Mouse (Mus musculus): ENCODE results near the gene Mcrip2.
"Not testable (repeated sequence)": the region's sequence is repeated elsewhere in the genome, so short reads cannot be mapped to it uniquely, and the experiment has no call there.

Mcrip2 gene

DNA sequence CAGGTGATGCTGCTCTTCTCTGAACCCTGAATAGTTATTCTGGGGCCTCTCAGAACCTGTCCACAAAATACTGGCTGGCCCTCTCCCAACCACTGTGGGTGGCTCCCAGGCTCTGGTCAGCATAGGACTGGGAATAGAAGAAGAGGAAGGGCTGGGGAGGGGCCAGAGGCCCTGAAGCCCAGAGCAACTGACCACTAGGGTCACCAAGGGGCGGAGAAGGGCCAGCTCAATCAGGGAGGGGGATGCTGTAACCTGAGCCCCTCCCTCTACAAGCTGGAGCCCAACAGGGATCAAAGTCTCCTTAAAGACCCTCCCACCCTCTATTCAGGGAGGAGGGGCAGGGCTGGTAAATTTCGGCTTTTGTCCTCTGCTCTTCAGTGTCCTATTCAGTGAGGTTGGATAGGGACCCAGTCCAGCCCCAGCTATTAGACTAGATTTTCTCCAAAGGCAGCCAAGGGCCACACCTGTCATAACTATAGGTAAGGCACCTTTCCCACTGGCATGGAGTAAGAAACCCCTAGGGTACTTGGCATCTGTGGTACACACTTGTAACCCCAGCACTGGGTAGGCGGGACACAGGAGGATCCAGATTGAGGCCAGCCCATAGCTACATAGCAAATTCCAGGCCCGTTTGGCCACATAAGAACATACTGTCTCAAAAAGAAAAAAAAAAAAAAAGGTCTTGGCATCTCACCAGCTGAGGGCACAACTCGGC is 11.8 kb upstream of the Mcrip2 start, which contains the start of gene Wfikkn1:
Wfikkn1 (minus strand) TSS at position 663 of the 715 bp plus-strand sequence.
- no peak for DNase-seq

DNA sequence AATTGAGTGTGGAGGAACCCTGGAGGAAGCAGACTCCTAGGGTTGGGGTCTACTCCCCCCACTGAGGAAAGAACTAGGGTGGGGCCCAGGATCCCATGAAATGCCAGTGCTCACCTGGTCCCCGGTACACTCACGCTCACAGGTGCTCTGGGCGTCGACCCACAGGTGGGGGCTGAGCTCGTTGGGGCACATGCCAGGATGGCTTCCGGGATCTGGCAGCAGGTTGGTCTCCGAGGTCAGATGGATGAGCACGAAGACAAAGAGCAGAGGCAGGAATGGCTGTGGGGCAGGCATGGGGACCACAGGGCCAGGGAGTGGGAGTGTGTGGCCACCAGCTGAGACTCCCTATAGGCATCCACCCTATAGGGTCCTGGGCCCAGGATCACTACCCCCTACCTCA is 11.2 kb upstream of the Mcrip2 start:
- DNase-seq, result no peak

DNA sequence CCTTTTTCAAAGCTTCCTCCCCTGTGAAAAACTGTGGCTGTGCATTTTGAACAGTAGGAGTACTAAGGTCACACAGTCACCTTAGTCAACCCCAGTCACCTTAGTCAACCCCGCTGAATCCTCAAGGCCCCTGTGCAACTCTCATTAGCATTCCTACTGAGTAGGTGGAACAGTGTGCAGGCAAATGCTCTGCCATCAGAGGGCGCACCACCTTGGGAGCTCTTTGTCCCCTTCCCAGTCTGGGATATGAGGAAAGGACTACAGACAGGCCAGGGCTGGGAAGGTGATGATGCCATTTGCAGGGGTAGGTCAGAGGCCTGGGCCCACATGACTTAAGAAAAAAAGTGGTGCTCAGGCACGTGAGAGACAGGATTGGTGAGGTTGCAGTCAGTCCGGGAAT is 10.7 kb upstream of the Mcrip2 start:
- peak; percentile 57 for DNase-seq

DNA sequence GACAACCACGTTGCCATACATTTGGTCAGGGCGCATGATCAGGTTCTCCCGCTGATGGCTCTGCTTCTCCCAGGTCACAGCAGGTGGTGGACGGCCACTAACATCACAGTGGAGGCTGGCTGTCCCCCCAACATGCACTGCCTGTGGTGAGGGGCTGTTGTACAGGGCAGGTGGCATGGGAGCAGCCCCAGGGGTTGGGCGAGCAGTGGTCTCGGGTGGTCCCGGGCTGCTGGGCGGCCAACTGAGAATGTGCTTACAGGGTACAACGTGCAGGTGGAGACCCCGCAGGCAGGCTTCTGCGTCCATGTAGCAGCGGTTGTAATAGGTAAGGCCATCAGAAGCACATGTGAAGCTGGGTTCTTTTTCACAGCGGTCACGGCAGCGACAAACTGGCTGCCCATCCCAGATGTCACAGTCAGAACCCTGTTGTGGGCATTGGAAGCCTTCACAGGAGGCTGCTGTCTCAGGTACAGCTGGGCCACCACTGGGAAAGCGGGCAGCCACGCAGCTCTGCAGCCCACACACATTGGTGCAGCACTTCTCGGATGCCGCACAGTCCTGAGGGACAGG is 10.1 kb upstream of the Mcrip2 start:
- no peak for DNase-seq

DNA sequence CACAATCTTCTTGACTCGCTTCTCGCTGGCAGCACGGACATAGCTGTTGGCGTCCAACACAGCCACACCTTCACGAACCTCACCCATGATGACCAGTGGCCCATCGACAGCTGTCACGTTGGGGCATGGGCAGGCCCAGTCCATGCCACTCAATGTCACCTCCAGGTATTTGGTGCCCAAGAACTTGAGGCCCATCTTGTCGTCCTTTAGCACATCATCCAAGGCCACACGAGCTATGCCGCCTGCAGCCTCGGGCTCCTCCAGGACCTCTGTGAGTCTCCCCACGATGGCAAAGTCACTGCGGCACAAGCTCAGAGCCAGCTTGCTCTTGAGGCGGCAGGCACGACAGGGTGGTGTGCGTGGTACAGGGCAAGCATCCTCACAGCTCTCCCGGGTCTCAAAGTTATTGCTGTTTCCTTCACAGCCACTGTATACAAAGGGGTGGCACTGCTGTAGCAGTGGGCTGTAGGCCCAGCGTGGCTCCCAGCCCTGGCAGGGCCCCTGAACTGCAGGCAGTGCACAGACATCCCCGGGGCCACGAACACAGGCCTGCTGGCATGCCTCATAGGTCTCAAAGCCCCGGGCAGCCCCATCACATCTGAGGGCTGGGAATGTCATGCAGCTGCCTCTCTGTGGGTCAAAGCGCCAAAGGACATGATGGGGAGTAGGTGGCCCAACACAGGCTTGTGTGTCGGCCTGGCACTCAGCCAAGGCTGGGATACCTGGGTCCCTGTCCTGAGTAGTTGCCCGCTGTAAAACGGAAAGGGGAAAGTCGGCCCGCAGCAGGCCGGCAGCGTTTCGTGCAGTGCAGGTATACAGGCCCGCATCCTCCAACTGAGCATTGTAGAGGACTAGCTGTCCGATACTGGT is 9.4 kb upstream of the Mcrip2 start:
- no peak for DNase-seq

DNA sequence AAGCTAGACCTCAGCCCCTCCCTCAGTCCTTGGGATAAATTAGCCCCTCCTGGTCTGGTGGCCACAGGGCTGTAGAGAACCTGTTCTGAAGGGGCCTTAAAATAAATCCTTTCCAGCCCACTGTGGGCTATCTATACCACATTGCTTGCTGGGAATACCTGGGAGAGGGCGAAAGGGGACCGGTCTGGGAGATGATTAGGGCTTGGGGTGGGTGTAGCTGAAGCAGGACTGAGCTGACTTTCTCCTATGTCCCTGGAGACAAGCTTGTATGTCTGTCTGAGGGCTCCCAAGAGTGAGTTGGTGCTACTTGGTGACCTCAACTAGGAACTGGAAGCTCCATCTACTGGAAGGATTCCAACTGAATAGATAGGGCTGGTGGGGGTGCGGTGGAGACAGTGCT is 8.5 kb upstream of the Mcrip2 start:
- DNase-seq, result no peak

DNA sequence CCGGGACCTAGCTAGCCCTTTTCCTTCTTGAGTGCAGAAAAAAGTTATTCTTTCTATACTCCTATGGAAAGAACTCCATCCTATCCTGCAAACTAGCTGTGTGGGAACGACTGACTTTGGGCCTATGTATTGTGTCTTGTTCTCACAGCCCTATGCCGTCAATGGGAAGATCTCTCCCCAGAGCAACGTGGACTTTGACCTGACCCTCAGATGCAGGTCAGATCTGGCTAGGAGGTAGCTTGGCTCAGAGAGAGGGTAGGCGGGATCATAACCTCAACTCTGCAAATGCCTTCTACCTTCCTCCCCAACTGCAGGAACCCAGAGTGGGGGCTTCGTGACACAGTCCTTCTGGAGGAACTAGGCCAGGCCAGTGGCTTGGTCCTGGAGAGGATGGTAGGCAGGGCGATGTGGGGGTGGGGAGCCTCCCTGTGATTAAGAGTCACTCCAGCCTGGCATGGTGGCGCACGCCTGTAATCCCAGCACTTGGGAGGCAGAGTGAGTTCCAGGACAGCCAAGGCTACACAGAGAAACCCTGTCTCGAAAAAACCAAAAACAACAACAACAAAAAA is 7.9 kb upstream of the Mcrip2 start:
- DNase-seq, result no peak

DNA sequence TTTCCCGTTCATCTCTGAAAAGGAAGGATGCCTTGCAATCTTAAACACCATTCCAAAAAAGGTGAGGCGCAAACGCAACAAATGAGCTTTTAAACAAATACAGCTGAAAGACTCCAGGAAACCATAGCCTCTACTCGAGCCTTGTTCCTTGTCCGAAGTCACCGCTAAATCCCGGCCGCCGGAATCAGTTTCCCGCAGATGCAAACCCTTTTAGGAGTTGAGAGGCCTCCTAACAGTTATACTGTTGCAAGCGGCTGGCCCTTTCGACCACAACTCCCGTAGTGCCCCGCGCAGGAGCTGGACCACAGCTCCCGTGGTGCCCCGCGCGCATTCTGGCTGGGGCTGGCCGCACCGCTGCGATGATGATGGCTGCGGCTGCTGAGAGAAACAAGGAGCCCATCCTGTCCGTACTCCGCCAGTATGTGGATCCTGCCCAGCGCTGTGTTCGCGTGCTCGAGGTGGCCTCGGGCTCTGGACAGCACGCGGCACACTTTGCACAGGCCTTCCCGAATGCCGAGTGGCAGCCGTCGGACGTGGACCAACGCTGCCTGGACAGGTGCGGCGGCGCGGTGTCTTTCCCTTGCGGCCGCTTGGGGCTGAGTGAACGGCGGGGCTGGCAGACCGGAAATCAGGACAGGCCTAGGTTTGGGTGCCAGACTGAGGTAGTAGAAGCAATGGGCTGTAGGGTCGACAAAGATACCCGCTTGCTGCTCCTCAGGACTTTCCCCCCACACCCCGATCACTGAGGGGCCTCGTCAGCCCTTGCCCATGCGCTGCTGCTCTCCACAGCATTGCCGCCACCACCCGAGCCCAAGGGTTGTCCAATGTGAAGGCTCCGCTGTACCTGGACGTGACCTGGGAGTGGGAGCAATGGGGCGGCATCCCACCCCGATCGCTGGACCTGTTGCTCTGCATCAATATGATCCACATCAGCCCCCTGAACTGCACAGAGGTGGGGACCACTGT is 6.9 kb upstream of the Mcrip2 start:
- DNase-seq, result peak; percentile 92

DNA sequence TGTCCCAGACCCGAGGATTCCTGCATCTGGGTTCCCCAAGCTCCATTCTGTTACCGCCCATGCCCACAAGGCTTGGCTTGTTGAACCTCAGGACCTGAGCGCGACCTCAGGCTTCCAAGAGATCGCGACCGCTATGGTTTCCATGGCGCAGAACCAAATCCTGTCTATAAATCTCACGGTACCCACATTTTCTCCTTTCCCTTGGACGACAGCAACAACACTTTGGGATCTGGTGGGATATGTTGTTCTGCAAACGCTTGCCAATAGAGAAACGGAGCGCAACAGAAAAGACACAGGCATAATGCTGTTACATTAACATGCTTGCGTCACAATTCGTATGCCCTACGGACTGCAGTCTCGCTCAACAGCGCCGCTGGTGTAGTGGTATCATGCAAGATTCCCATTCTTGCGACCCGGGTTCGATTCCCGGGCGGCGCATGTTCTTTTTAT is 6.2 kb upstream of the Mcrip2 start, which contains the start of gene Mettl26:
Mettl26 (plus strand) TSS at position 354 of the 450 bp plus-strand sequence.
- DNase-seq, result peak; percentile 94

DNA sequence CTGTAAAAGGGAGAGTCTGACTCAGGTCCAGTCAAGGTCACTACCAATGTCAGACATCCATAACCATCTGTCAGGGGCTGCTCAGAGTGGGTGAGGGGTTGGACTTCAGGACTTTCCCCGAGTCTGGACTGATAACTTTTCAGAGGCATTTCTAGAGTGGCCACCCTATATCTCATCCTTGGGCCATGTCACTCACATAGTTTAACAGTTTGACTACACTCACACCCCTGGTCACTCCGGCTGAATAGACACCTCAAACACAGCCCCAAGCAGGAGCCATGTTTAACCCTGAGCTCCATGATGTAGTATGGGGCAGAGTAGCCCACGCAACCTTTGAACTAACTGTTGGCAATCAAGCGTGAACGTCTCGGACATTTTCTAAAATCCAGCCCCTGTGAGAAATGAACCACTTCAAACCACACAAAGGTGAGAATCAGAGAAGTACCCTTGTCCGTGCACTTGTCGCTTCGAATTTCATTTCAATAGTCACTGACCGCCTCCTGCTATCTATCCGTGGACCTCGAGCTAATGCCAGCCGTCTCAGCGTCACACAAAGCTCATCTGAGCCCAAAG is 5.7 kb upstream of the Mcrip2 start:
- no peak for DNase-seq

DNA sequence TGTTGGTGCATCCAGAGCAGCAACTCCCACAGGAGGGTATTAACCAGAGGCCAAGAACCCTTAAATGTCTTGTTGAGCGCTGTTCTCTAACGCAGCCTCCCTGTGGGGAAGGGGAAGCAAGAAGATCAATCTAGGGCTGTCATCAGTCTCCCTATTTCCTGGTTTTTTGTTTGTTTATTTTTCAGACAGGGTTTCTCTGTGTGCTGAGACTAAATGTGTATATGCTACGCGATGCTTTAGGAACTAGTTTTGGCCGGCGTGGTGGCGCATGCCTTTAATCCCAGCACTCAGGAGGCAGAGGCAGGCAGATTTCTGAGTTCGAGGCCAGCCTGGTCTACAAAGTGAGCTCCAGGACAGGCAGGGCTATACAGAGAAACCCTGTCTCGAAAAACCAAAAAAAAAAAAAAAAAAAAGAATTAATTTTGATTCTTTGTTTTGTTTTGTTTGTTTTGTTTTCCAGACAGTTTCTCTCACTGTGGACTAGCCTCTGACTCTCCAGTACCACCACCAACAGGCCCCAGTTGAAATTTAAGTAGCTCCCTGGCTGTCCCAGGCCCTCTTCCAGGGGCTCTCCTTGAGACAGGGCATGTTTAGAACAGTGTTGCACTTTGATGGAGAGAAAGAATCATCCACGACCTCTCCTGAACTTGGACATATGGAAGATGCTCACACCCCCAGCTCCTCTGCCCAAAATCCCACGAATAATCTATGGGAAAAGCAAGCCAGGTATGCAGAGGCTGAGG is 5.0 kb upstream of the Mcrip2 start:
- no peak for DNase-seq

DNA sequence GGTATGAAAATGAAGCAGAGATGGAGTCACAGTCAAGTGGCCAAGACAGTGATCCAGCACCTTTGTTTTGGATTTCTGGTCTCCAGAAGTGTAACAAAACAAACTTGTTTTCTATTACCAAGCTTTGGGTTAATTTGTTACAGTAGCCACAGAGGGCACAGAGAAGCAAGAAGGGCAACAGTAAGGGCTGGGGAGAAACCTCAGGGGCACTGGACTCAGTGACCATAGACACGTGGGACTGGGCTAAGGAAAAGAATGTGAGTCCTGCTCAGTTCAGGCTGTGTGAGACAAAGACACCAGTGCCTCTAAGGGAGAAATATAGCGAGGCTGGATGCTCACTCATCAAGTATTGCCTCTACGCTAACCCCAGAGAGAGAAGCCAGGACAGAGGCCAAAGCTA is 4.1 kb upstream of the Mcrip2 start:
- DNase-seq, result no peak

DNA sequence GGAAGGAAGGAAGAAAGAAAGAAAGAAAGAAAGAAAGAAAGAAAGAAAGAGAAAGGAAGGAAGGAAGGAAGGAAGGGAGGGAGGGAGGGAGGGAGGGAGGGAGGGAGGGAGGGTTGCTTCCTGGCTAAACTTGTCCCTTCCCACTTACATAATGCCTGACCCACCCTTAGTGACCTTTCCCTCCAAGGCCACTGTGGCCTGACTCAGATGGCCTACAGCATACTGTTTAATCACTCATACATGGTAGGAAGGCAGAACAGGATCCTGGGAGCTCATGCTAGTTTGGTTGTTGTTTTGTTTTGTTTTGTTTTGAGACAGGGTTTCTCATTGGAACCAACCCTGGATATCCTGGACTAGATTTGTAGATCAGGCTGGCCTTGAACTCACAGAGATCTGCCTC is 3.0 kb upstream of the Mcrip2 start:
- not testable (repeated sequence) for DNase-seq

DNA sequence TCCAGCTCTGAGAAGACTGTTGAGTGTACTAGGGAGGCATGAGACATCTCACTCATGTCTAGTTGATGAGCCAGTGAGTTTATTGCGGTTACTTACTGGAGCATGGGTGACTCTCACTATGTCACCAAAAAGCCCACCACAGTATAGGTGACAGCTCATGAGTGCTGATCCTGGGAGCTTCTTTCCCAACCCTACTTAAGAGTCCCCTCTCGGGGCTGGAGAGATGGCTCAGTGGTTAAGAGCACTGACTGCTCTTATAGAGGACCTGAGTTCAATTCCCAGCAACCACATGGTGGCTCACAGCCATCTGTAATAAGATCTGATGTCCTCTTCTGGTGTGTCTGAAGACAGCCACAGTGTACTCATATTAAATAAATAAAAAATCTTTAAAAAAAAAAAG is 1.4 kb upstream of the Mcrip2 start:
- no peak for DNase-seq

DNA sequence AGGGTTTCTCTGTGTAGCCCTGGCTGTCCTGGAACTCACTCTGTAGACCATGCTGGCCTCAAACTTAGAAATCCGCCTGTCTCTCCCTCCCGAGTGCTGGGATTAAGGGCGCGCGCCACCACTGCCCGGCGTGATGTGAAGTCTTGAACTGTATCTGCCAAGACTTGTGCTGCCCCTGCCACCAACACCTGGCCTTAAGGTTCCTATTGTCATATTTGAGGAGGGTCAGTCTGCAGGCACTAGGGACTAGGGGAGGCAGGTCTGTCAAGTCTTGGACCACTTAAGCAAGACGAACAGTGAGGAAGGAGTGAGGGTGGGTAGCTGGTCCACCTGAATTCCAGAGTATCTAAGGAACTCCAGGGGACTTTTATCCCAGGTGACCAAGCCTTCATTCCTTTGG is 934 bp upstream of the Mcrip2 start:
- no peak for DNase-seq

DNA sequence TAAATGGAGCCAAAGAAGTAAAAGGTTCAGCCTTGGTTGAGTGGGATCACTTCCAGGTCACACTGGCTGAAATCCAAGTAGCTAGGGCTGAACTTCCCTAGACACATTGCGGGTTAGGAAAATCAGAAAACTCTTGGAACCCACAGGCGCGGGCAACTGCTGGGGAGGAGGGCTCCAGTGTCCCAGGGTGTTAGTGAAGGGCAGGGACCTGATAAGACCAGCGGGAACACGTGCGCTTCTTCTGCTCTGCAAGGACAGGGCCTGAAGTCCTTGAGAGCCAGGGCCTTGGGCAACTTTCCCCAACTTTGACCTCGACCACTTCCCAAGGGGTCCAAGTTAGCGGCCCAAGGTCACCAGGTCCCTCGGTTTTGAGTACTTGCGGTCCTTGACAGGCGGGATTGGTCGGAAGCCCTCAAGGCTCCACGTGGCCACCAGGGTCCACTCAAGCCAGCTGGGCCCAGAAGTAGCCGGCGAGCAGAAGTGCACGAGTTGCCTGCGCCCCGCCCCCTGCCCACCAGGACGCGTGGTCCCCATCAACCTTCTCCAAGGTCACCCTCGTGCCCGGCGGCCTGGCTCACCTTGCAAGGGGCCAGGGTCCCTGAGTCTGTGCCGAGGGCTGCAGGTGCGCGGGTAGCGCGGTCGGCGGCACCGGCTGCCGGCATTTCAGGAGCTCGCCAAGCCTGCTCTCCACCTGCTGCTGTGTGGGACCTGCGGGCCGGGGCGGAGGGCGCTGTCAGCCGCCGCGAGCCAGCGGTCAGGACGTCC is 546 bp downstream of the Mcrip2 start:
- peak; percentile 59 for DNase-seq

DNA sequence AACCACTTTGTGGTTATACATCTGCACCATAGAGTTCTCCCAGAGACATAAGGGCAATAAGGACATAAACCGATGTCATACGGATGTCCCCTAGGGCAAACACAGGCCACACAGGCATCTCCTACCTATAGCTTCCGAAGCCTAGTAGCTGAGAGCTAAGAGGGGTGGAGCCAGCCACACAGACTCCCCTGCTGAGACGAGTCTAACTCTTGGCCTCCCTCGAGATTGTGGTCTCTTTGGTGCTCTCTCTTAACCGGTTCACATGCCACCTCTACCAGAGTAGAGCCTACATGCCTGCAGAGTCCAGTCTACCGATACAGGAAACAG is 1.1 kb downstream of the Mcrip2 start:
- no peak for DNase-seq

DNA sequence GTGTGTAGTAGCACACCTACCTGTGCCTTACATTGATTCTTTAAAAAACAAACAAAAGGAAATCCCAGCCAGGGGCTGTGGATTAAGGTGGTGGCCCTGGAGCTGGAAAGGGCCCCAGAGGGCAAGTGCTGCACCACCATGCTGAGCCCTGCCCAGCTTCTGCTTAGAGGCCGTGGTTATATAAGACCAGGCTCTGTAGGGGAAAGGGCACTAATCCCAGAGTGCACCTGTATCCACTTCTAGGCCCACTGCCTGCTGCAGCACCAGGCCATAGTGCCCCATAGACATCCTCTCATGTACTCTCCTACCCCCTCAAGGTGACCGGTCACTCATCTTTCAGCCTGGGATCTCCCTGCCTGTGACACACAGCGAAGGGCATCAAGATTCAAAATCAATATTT is 2.4 kb downstream of the Mcrip2 start:
- no peak for DNase-seq

DNA sequence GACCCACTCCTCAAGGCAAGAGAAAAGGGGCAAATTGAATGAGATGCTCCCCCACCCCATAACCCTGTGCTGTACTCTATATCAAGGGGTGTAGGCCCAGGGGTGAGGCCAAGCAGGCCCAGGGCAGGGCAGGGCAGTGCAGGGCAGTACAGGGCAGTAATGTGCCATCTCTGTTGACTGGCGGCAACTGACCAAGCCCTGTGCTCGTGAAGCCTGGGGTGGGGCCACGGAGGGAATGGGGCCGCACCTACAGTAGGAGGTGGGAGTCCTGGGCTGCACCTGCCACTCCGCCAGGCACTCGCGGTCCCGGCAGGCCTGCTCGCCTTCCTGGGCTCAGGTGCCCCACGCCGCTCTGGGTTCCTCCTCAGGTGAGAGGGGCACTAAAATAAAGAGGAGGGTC is 3.3 kb downstream of the Mcrip2 start:
- no peak for DNase-seq

DNA sequence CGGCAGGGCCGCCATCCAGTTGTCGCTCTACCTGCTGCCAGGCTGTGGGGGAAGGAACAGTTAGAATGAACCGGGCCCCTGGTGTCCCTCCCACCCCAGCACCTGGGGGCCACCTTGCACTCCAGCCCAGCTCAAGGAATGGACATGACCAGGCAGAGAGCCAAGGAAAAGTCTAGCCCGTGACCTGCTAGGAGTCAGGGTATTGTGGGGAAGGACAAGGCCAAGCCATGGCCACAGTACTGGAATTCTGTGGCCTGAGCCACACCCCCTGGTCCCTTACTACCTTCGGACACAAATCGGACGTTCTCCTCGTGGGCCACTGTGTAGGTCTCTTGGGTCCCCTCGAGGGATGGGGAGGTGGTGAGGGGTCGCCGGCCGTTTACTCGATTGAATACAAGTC is 4.3 kb downstream of the Mcrip2 start:
- no peak for DNase-seq

All from lung, postnatal 10 days (tissue).